Mouse (Mus musculus) embryo, embryonic 10.5 days (tissue): ENCODE results near the gene Sh3bgrl3.
A peak's percentile ranks its signal among the peaks of the same experiment; 100 is the strongest.

Experiments
- DNase-seq: peaks from one replicate; pipeline ENCODE4 v3.0.0-alpha.2; 2015; ENCODE audit warnings: low spot score

The Sh3bgrl3 gene

DNA sequence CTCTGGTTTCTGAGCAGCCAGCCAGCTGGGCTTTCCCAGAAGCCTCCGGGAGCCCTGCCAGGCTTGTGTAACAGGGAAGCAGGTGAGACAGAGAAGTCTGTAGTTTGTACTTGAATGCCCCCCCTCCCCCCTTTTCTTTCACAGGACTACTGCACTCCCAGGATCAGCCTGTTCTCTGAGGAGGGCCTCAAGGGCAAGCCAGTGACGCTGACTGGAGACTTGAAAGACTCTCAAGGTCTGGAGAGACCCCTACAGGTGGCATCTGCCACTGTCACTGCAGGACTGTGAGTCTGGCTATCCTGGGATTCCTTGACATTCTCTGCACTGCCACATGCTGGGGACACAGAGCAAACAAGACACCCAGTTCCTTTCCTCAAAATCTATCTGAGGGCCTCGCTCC lies 49.9 kb downstream of the Sh3bgrl3 start:
- DNase-seq: peak; percentile 91
